In genomic region chr17:36257969-36258368, GRCm38 (mm10) we compare ENCODE assay signal across 8 mouse cellular contexts. TPM values are rescaled to one million over a fixed set of nuclear protein-coding genes. Genes with fewer than 3 reads are reported as not detected.
DNase-seq lines count a peak whose midpoint lies in the region; ATAC-seq and TF ChIP-seq lines count a peak whose summit lies in the region.

Gene Rpp21, minus strand, starts transcription at chr17:36258069.

- H3K27ac ChIP-seq in lung, embryonic 14.5 days (ENCODE audit: low read depth) = peak within 1 kb of the TSS; percentile 84
- H3K27ac ChIP-seq in embryonic facial prominence, embryonic 12.5 days = peak within 1 kb of the TSS; percentile 79
- peak within 1 kb of the TSS; percentile 67 to 69; a peak in 3 of 4 replicates for H3K27ac ChIP-seq in heart, embryonic 14.5 days (replicated peaks in 1 of 2; ENCODE audit: control insufficient read depth in 1 of 2, insufficient read depth in 1 of 2, low read depth in 2 of 2, low read length in 2 of 2)
- H3K27ac ChIP-seq in neural tube, embryonic 12.5 days = no peak within 1 kb of the TSS; the same call in 1 of the 2 replicates

- no peaks in the 10 kb centered on the region for H3K4me1 ChIP-seq in lung, embryonic 14.5 days (ENCODE audit: insufficient read depth)
- H3K4me1 ChIP-seq in embryonic facial prominence, embryonic 12.5 days = no peaks in the 10 kb centered on the region
- peaks cover 0 to 7% of the 10 kb centered on the region in 2 experiments; a peak in 2 of 4 replicates for H3K4me1 ChIP-seq in heart, embryonic 14.5 days (ENCODE audit: control insufficient read depth in 2 of 2, insufficient read depth in 2 of 2, low read length in 2 of 2)
- H3K4me1 ChIP-seq in neural tube, embryonic 12.5 days = peaks cover 4% of the 10 kb centered on the region

- H3K9me3 ChIP-seq in lung, embryonic 14.5 days (ENCODE audit: low read depth, low read length) = no peaks in the 10 kb centered on the region
- no peaks in the 10 kb centered on the region for H3K9me3 ChIP-seq in embryonic facial prominence, embryonic 12.5 days
- H3K9me3 ChIP-seq in heart, embryonic 14.5 days (ENCODE audit: control insufficient read depth, low read length) = no peaks in the 10 kb centered on the region
- no peaks in the 10 kb centered on the region for H3K9me3 ChIP-seq in neural tube, embryonic 12.5 days

- peaks cover 57% of the 10 kb centered on the region for H3K36me3 ChIP-seq in lung, embryonic 14.5 days (ENCODE audit: insufficient read depth)
- H3K36me3 ChIP-seq in embryonic facial prominence, embryonic 12.5 days = peaks cover 45% of the 10 kb centered on the region
- peaks cover 49% of the 10 kb centered on the region for H3K36me3 ChIP-seq in heart, embryonic 14.5 days (ENCODE audit: control insufficient read depth, insufficient read depth, low read length)
- H3K36me3 ChIP-seq in neural tube, embryonic 12.5 days = peaks cover 36% of the 10 kb centered on the region

- WGBS in lung, embryonic 14.5 days = 42% methylated on average over 6 of the region's 6 CpGs
- 55% methylated on average over 6 of the region's 6 CpGs for WGBS in embryonic facial prominence, embryonic 12.5 days
- 46% methylated on average over 6 of the region's 6 CpGs for WGBS in heart, embryonic 14.5 days
- WGBS in neural tube, embryonic 12.5 days = 54% methylated on average over 6 of the region's 6 CpGs

- no peaks in the 10 kb centered on the region for H3K27me3 ChIP-seq in lung, embryonic 14.5 days (ENCODE audit: insufficient read depth, low read length)
- no peaks in the 10 kb centered on the region for H3K27me3 ChIP-seq in embryonic facial prominence, embryonic 12.5 days
- H3K27me3 ChIP-seq in heart, embryonic 14.5 days (ENCODE audit: control insufficient read depth, insufficient read depth, low read length) = no peaks in the 10 kb centered on the region
- H3K27me3 ChIP-seq in neural tube, embryonic 12.5 days (replicated peaks) = no peaks in the 10 kb centered on the region

- DNase-seq in lung, embryonic 14.5 days = no peak
- no peak for DNase-seq in lung, postnatal 25 days (ENCODE audit: low spot score)
- no peak for DNase-seq in left cerebral cortex, postnatal 25 days (ENCODE audit: low spot score in 2 of 2)
- no peak for DNase-seq in embryo, embryonic 10.5 days (ENCODE audit: low spot score)
- no peak for DNase-seq in right cerebral cortex, adult 18-20 months

- no peak for ATAC-seq in lung, embryonic 14.5 days (ENCODE audit: insufficient read depth)
- no peak for ATAC-seq in embryonic facial prominence, embryonic 12.5 days (ENCODE audit: insufficient number of reproducible peaks, insufficient read depth, low FRiP score, low TSS enrichment)
- no peak for ATAC-seq in heart, embryonic 14.5 days (ENCODE audit: insufficient number of reproducible peaks, insufficient read depth, low FRiP score, low read depth)
- ATAC-seq in neural tube, embryonic 12.5 days (ENCODE audit: low FRiP score, low read depth) = 0 out of 2 replicates have a peak, but pooled peaks have one; percentile 30

- peak within 1 kb of the TSS; percentile 70 for H3K4me3 ChIP-seq in lung, embryonic 14.5 days (ENCODE audit: low read depth, low read length)
- H3K4me3 ChIP-seq in embryonic facial prominence, embryonic 12.5 days = peak within 1 kb of the TSS; percentile 79
- H3K4me3 ChIP-seq in heart, embryonic 14.5 days (ENCODE audit: control insufficient read depth in 1 of 2, insufficient read depth in 1 of 2, low read depth in 1 of 2, low read length in 2 of 2) = peak within 1 kb of the TSS; percentile 80 to 93
- H3K4me3 ChIP-seq in neural tube, embryonic 12.5 days = peak within 1 kb of the TSS; percentile 72

- no peak for TF ChIP-seq CTCF in lung, embryonic 14.5 days (IDR thresholded peaks at IDR 0.05; ENCODE audit: low read depth)

- H3K9ac ChIP-seq in lung, embryonic 14.5 days = peak within 1 kb of the TSS; percentile 77
- peak within 1 kb of the TSS; percentile 77 for H3K9ac ChIP-seq in embryonic facial prominence, embryonic 12.5 days
- H3K9ac ChIP-seq in heart, embryonic 14.5 days (ENCODE audit: low read length) = peak within 1 kb of the TSS; percentile 79
- peak within 1 kb of the TSS; percentile 76 for H3K9ac ChIP-seq in neural tube, embryonic 12.5 days

- peak within 1 kb of the TSS; percentile 61 for H3K4me2 ChIP-seq in lung, embryonic 14.5 days
- peak within 1 kb of the TSS; percentile 55 for H3K4me2 ChIP-seq in embryonic facial prominence, embryonic 12.5 days (replicated peaks)
- peak within 1 kb of the TSS; percentile 57 for H3K4me2 ChIP-seq in heart, embryonic 14.5 days (ENCODE audit: low read length)
- peak within 1 kb of the TSS; percentile 64 for H3K4me2 ChIP-seq in neural tube, embryonic 12.5 days (replicated peaks)

- intact Hi-C loops in left cerebral cortex, postnatal 25 days (cut with DNase I) = loop anchor here (2.0 kb wide), 1 partner anchor 13 kb away; no protein-coding TSS in a partner anchor

RNA-seq across cellular contexts. Expression of gene Rpp21, which starts in this region (rescaled TPM):
- polyA plus RNA-seq in lung, embryonic 14.5 days (2014; fragmentation: Nextera tagmentation; extraction: Ambion mirVana) = 188 and 195 TPM in 2 replicates
- polyA plus RNA-seq in embryonic facial prominence, embryonic 12.5 days (2016; fragmentation: Nextera tagmentation; extraction: Ambion mirVana) = 98.2 and 106 TPM in 2 replicates
- 108 and 111 TPM in 2 replicates for polyA plus RNA-seq in heart, embryonic 14.5 days (2014; fragmentation: Nextera tagmentation; extraction: Ambion mirVana)
- 10 to 100 TPM; 40.5 to 45.3 TPM for total RNA-seq in left cerebral cortex, postnatal 25 days (2021)
- 84.2 and 94.0 TPM in 2 replicates for polyA plus RNA-seq in neural tube, embryonic 12.5 days (2016; fragmentation: Nextera tagmentation; extraction: Ambion mirVana)
